Mouse (Mus musculus) induced T-regulatory cell, adult 2 months (primary cell): Measurements from ENCODE around the gene Naa40.

Experiments
- DNase-seq: peaks from one replicate; pipeline ENCODE4 v3.0.0-alpha.2; 2012; ENCODE audit warnings: low read depth

The Naa40 gene

DNA sequence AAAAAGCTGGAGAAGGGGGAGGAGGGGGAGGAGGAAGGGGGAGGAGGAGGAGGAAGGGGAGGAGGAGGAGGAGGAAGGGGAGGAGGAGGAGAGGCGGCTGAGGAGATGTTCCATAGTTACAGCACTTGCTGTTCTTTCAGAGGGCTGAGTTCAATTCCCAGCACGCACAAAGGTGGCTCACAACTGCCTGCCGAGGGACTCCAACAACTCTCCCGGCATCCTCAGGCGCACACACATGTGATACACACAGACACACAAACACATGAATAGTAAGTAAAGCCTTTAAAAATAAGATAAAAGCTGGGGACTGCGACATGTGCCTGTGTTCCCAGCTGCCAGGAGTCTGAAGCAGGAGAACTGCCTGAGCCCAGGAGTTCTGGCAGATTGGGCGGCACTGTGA, 59.5 kb downstream of the Naa40 start:
- no peak for DNase-seq

DNA sequence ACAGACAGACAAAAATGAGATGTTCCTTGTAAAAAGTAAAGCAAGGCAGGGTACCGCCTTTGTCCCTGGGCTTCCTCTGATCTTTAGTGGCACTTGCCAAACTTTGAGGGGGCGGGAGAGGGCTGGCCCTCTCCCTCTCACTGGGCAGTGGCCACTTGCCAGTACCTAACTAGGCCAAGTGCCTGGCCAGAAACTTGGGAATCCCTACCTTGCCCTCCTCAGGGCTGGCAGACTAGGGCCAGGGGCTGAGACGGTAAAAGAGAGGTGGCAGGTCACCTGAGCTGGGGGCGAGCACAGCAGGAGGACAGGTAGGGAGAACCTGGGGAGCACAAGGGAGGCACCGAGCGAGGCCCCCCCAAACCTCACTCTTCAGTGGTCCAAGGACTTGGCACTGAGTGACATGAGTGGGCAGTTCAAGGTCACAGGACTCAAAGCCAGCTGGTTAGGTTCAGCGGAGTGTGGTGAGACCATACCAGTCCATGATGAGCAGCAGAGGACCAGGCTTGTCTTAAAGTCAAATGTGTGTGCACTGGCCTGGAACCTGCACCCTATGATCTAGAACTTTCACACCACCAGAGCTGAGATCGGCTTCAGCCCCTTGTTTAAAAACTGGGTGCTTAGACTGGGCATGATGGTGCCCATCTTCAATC, 60.1 kb downstream of the Naa40 start:
- no peak for DNase-seq

DNA sequence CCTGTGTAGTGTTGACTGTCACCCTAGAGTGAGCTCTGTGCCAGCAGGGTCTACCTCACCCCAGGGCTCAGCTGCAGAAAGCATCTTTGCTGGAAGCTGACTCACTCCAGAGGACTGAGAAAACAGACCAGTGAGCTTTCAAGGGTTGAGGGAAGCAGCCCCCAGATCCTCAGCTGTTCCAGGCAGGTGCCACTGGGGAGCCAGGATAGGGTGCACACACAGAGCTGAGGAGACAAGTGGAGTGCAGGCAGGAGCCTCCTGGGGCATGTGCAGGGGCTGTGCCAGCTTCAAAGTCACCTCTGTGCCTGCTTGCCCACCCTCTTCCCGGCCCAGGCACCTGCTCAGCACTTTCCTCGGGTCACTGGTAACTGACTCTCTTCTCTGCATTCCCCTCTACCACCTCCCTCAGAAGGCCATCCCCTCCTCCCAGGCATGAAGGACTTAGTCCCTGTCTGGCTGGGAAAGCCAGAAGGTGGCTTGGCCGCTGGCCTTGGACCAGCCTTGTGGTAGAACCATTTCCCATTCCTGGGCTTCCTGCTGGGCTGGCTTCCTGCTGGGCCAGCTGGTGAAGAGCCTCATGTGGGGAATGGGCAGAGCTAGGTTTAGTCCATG, 62.0 kb downstream of the Naa40 start:
- no peak for DNase-seq

DNA sequence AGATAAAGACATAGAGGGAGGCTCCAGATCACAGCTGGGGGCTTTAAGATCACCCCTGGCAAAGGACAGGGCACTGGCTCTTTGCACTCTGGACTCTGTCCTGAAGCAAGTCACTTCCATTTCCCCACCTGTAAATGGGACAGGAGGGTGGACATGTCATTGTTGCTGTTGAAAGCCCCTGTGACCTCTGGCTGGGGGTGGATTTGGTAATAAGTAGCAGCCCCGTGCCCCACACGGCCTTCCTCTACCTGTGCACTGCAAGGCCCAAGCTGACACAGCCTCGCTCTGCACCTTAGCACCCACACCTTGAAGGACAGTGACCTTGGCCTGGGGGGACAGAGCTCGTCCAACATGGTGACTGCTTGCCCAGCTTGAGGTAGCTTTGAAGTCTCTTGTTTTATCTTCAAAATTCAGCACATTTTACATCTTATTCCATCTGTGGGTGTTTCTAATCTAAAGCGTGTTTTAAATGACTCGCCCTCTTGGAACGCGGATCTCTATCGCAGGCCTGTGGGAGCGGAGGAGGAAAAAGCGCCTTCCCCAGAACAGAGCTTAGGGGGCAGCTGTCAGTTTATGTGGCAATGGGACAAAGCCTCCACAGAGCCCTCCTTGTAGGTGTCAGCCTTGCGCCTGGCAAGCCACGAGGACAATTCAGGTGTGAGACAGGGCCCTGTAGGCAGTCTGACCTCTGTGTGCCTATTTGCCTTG, 63.0 kb downstream of the Naa40 start:
- no peak for DNase-seq

DNA sequence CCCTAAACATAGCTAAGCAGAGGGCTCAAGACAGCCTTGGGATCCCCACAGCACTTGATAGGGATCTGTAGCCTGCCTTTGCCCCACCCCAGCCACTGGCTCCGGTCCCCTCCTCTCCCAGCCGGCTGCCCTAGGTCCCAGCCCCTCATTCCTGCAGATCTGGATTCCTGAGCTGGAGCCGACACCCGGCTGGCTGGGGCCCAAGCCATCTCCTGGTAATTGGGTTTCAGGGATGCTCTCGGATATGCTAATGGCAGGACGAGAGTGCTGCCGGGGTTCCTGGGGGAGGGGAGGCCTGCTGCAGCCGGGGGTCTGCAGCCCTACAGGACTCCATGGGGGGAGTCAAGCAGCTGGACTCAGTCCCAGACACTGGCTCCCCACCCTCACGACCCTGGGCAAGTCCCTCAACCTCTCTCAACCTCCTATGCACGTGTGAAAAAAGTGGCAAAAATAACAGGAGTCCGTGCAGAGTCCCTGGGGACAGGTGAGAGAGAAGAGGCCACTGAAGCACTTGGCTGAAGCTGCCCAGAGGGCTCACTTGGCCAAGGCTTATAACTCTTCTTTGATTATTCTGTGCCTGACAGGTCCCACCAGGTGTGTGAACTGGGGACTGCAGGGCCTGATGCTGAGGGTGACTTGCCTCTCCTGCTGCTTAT, 64.8 kb downstream of the Naa40 start:
- no peak for DNase-seq
